Mouse (Mus musculus): ENCODE results near the gene Hnrnpl. TPM values are rescaled to one million over a fixed set of nuclear protein-coding genes. Genes with fewer than 3 reads are reported as not detected.

Hnrnpl gene
- polyA plus RNA-seq (2014; fragmentation: Nextera tagmentation; extraction: Ambion mirVana): 238 and 279 TPM in 2 replicates

DNA sequence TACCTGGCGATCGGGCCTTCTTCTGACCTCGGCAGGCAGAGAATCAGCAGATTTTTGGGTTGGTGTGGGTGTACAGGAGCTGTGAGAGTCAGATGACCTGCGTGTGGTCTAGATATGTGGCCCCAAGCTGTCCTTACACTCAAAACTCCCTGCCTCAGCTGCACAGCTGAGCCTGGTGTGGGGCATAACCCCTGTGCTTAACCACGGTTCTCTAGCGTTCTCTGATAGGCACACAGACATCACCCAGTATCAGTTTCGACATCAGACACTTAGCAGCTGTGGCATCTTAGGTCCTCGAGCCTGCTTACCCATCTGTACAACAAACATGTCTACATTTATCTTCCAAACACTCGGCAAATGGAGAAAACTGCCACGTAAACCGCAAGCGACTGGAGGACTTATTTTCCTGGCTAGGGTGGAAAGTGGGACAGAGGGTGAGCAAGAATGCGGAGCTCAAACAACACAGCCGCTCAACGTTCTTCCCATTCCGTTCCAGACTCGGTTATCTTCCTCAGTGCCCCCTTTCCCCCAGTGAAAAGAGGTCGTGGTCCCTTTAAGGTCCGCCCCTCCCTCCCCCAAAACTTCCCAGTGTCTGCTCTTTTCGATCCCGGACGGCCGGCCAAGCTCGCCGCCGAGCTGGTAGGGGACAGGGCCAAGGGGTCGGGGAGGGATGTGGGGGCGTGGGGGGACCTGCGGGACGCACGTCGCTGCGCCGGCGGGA lies at the start of gene Hnrnpl:
TSS of gene Hnrnpl (plus strand) at position 321 of the 721 bp plus-strand sequence.
- DNase-seq (ENCODE audit: low spot score): no peak
- Histone ChIP-seq H3K4me3 (ENCODE audit: low read depth, low read length) (peak within 1 kb of the TSS; percentile 83), H3K36me3 (ENCODE audit: control insufficient read depth, insufficient read depth, low read length) (peaks cover 12% of the 10 kb centered on the region), H3K27ac (ENCODE audit: low read depth, low read length) (peak within 1 kb of the TSS; percentile 100), H3K27me3 (replicated peaks; ENCODE audit: control insufficient read depth, insufficient read depth, low read length) (no peaks in the 10 kb centered on the region), H3K9me3 (ENCODE audit: control insufficient read depth, low read length) (no peaks in the 10 kb centered on the region), H3K4me2 (peak within 1 kb of the TSS; percentile 100), H3K4me1 (replicated peaks; ENCODE audit: control insufficient read depth, insufficient read depth, low read length) (peaks cover 39% of the 10 kb centered on the region), H3K9ac (ENCODE audit: low read depth, low read length) (peak within 1 kb of the TSS; percentile 94)
- WGBS: 3% methylated on average over 35 of the region's 35 CpGs
- peak; percentile 0; the same call in 1 of the 2 replicates for ATAC-seq (replicated peaks; ENCODE audit: low FRiP score)

GRCm38 (mm10) chr7:28758623-28759022 lies 49.7 kb upstream of the Hnrnpl start:
- Histone ChIP-seq H3K27ac (ENCODE audit: low read depth, low read length) (no peak overlapping the region), H3K4me2 (no peak overlapping the region), H3K4me3 (ENCODE audit: low read depth, low read length) (no peak overlapping the region), H3K9ac (ENCODE audit: low read depth, low read length) (no peak overlapping the region), H3K9me3 (ENCODE audit: control insufficient read depth, low read length) (no peaks in the 10 kb centered on the region), H3K36me3 (ENCODE audit: control insufficient read depth, insufficient read depth, low read length) (peaks cover 17% of the 10 kb centered on the region), H3K27me3 (replicated peaks; ENCODE audit: control insufficient read depth, insufficient read depth, low read length) (peaks cover 16% of the 10 kb centered on the region), H3K4me1 (replicated peaks; ENCODE audit: control insufficient read depth, insufficient read depth, low read length) (0 out of 2 replicates have a peak, but pooled peaks cover 3% of the 10 kb centered on the region)
- no peak for DNase-seq (ENCODE audit: low spot score)
- 86% methylated on average over 13 of the region's 13 CpGs for WGBS
- ATAC-seq (replicated peaks; ENCODE audit: low FRiP score): no peak

DNA sequence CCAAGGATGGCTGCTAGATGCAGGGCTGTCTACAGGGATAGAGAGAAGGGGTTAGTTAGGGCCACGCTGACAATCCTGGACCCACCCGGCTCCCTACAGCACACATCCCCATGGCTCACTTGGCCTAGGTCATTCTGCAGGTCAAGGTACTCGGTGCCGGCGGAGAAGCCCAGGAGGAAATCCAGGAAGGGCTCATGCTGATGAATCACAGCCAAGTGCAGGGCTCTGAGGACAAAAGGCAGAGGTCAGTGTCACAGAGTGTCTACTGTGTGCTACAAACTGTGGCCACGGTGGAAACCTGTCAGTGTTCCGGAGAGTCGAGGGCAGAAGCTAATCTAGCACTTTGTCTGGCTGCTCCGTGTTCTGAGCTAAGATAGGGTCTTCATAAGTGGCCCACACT lies 46.4 kb upstream of the Hnrnpl start:
- Histone ChIP-seq H3K9ac (ENCODE audit: low read depth, low read length) (no peak overlapping the region), H3K4me3 (ENCODE audit: low read depth, low read length) (no peak overlapping the region), H3K4me1 (replicated peaks; ENCODE audit: control insufficient read depth, insufficient read depth, low read length) (peaks cover 12% of the 10 kb centered on the region), H3K36me3 (ENCODE audit: control insufficient read depth, insufficient read depth, low read length) (peaks cover 17% of the 10 kb centered on the region), H3K27me3 (replicated peaks; ENCODE audit: control insufficient read depth, insufficient read depth, low read length) (no peaks in the 10 kb centered on the region), H3K4me2 (no peak overlapping the region), H3K27ac (ENCODE audit: low read depth, low read length) (no peak overlapping the region), H3K9me3 (ENCODE audit: control insufficient read depth, low read length) (no peaks in the 10 kb centered on the region)
- DNase-seq (ENCODE audit: low spot score): no peak
- WGBS: 93% methylated on average over 9 of the region's 9 CpGs
- no peak for ATAC-seq (replicated peaks; ENCODE audit: low FRiP score)

DNA sequence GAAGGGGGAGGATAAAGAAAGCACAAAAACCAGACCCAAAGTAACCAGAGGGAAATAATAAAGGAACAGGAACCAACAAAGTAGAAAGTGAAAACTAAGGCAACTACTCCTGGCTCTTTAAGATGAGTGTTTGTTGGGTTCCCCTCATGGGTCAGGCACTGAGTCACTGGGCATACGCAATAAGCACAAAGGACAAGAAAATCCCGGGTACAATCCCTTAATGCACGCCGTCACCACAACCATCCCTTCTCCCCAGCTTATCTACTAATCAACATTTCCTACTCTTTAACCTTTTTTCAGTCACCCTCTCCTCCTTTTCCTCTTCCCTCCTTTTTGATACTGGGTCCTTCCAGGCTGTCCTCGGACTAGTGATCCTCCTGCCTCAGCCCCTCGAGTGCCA lies 43.1 kb upstream of the Hnrnpl start:
- Histone ChIP-seq H3K27me3 (replicated peaks; ENCODE audit: control insufficient read depth, insufficient read depth, low read length) (no peaks in the 10 kb centered on the region), H3K9ac (ENCODE audit: low read depth, low read length) (peak overlapping the region; percentile 45; the same call in 1 of the 2 replicates), H3K9me3 (ENCODE audit: control insufficient read depth, low read length) (no peaks in the 10 kb centered on the region), H3K4me3 (ENCODE audit: low read depth, low read length) (peak overlapping the region; percentile 66), H3K27ac (ENCODE audit: low read depth, low read length) (no peak overlapping the region), H3K4me1 (replicated peaks; ENCODE audit: control insufficient read depth, insufficient read depth, low read length) (peaks cover 27% of the 10 kb centered on the region), H3K36me3 (ENCODE audit: control insufficient read depth, insufficient read depth, low read length) (peaks cover 12% of the 10 kb centered on the region), H3K4me2 (peak overlapping the region; percentile 87)
- DNase-seq (ENCODE audit: low spot score): no peak
- no peak for ATAC-seq (replicated peaks; ENCODE audit: low FRiP score)
- WGBS: 60% methylated on average over 6 of the region's 6 CpGs

- H3K4me1 ChIP-seq (replicated peaks; ENCODE audit: control insufficient read depth, insufficient read depth, low read length): peaks cover 34% of the 10 kb centered on the region
Measured at GRCm38 (mm10) chr7:28766173-28766879, 42.0 kb upstream of the Hnrnpl start, which contains the start of gene Sirt2. Gene Sirt2 (plus strand): TSS chr7:28766735.

DNA sequence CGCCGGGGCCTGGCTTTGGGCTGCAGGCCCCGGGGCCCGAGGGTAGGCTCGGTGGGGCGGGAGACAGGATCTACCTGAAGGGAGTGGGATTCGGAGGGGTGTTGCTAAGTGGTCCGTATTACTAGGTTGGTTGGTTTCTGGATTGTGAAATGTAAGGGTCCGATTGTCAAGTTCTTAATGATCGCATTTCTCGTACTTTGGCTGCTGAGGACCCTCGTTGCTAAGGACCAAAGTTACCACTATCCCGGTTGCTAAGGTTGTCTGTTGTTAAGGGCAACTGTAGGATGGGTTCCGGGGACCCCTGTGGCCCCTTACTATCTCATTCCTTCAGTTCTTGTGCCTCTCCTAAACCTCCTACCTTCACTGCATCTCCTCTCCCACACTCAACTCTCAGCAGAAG lies 41.4 kb upstream of the Hnrnpl start:
- H3K9ac ChIP-seq (ENCODE audit: low read depth, low read length): peak overlapping the region; percentile 68
- DNase-seq (ENCODE audit: low spot score) (no peak), ATAC-seq (replicated peaks; ENCODE audit: low FRiP score) (no peak)
- H3K27ac ChIP-seq (ENCODE audit: low read depth, low read length): no peak overlapping the region
- 7% methylated on average over 14 of the region's 14 CpGs for WGBS
- no peaks in the 10 kb centered on the region for H3K27me3 ChIP-seq (replicated peaks; ENCODE audit: control insufficient read depth, insufficient read depth, low read length)
- H3K4me2 ChIP-seq: peak overlapping the region; percentile 87
- no peaks in the 10 kb centered on the region for H3K9me3 ChIP-seq (ENCODE audit: control insufficient read depth, low read length)
- peak overlapping the region; percentile 66 for H3K4me3 ChIP-seq (ENCODE audit: low read depth, low read length)
- no peaks in the 10 kb centered on the region; the same call in 1 of the 2 replicates for H3K36me3 ChIP-seq (ENCODE audit: control insufficient read depth, insufficient read depth, low read length)
- H3K4me1 ChIP-seq (replicated peaks; ENCODE audit: control insufficient read depth, insufficient read depth, low read length): peaks cover 34% of the 10 kb centered on the region

More at GRCm38 (mm10) chr7:28766173-28766879, 42.0 kb upstream of the Hnrnpl start, which contains the start of gene Sirt2:
- DNase-seq (ENCODE audit: low spot score) (peak; percentile 94), ATAC-seq (replicated peaks; ENCODE audit: low FRiP score) (peak; percentile 96)
- peak within 1 kb of the TSS; percentile 87 for H3K4me2 ChIP-seq
- under 1% methylated on average over 45 of the region's 45 CpGs for WGBS
- peak within 1 kb of the TSS; percentile 66 for H3K4me3 ChIP-seq (ENCODE audit: low read depth, low read length)
- no peak within 1 kb of the TSS for H3K27ac ChIP-seq (ENCODE audit: low read depth, low read length)
- H3K36me3 ChIP-seq (ENCODE audit: control insufficient read depth, insufficient read depth, low read length): peaks cover 5% of the 10 kb centered on the region
- no peaks in the 10 kb centered on the region for H3K27me3 ChIP-seq (replicated peaks; ENCODE audit: control insufficient read depth, insufficient read depth, low read length)
- H3K9ac ChIP-seq (ENCODE audit: low read depth, low read length): peak within 1 kb of the TSS; percentile 68
- no peaks in the 10 kb centered on the region for H3K9me3 ChIP-seq (ENCODE audit: control insufficient read depth, low read length)

DNA sequence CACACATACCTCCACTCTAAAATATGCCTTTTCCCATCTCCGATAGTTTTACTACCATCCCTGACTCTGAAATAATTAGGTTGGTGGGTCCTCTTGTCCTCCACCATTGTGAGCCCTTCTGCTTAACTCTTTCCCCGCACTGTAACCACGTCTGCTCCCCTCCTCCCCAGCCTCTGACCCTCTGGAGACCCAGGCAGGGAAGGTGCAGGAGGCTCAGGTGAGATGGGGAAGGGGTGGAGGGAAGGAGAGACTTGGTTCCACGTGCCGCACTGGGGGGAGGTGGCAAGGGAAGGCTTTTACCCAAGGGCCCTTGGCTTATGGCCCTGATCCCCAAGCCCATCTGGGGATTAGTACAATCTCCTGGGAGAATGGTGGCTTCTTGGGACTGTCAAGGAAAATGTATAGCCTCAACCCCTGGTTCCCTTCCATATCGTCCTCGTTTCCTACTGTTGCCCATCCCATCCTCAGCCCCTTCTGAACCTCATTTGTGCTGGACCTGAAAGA lies 40.8 kb upstream of the Hnrnpl start, which contains the start of gene Nfkbib:
TSS of gene Nfkbib (minus strand) at position 51 of the 504 bp plus-strand sequence.
- no peaks in the 10 kb centered on the region for H3K27me3 ChIP-seq (replicated peaks; ENCODE audit: control insufficient read depth, insufficient read depth, low read length)
- no peak within 1 kb of the TSS for H3K27ac ChIP-seq (ENCODE audit: low read depth, low read length)
- peak within 1 kb of the TSS; percentile 68 for H3K9ac ChIP-seq (ENCODE audit: low read depth, low read length)
- no peaks in the 10 kb centered on the region for H3K36me3 ChIP-seq (ENCODE audit: control insufficient read depth, insufficient read depth, low read length)
- DNase-seq (ENCODE audit: low spot score) (no peak), ATAC-seq (replicated peaks; ENCODE audit: low FRiP score) (no peak)
- H3K4me2 ChIP-seq: peak within 1 kb of the TSS; percentile 87
- H3K4me1 ChIP-seq (replicated peaks; ENCODE audit: control insufficient read depth, insufficient read depth, low read length): peaks cover 34% of the 10 kb centered on the region
- H3K9me3 ChIP-seq (ENCODE audit: control insufficient read depth, low read length): no peaks in the 10 kb centered on the region
- 69% methylated on average over 7 of the region's 7 CpGs for WGBS
- H3K4me3 ChIP-seq (ENCODE audit: low read depth, low read length): peak within 1 kb of the TSS; percentile 66

- Histone ChIP-seq H3K27me3 (replicated peaks; ENCODE audit: control insufficient read depth, insufficient read depth, low read length) (no peaks in the 10 kb centered on the region), H3K9ac (ENCODE audit: low read depth, low read length) (no peak overlapping the region), H3K4me2 (no peak overlapping the region), H3K4me3 (ENCODE audit: low read depth, low read length) (no peak overlapping the region), H3K4me1 (replicated peaks; ENCODE audit: control insufficient read depth, insufficient read depth, low read length) (peaks cover 34% of the 10 kb centered on the region), H3K9me3 (ENCODE audit: control insufficient read depth, low read length) (no peaks in the 10 kb centered on the region), H3K27ac (ENCODE audit: low read depth, low read length) (no peak overlapping the region), H3K36me3 (ENCODE audit: control insufficient read depth, insufficient read depth, low read length) (no peaks in the 10 kb centered on the region)
- ATAC-seq (replicated peaks; ENCODE audit: low FRiP score): no peak
- 79% methylated on average over 9 of the region's 9 CpGs for WGBS
- DNase-seq (ENCODE audit: low spot score): no peak
Measured at GRCm38 (mm10) chr7:28769414-28769958, 38.9 kb upstream of the Hnrnpl start.

All from liver, embryonic 11.5 days (tissue).